Mouse (Mus musculus): ENCODE results near the gene Tbk1. TPM values are rescaled to one million over a fixed set of nuclear protein-coding genes. Genes with fewer than 3 reads are reported as not detected.

Gene Tbk1
- polyA plus RNA-seq (2015; fragmentation: Nextera tagmentation; extraction: Ambion mirVana) = 29.8 and 31.9 TPM in 2 replicates

DNA sequence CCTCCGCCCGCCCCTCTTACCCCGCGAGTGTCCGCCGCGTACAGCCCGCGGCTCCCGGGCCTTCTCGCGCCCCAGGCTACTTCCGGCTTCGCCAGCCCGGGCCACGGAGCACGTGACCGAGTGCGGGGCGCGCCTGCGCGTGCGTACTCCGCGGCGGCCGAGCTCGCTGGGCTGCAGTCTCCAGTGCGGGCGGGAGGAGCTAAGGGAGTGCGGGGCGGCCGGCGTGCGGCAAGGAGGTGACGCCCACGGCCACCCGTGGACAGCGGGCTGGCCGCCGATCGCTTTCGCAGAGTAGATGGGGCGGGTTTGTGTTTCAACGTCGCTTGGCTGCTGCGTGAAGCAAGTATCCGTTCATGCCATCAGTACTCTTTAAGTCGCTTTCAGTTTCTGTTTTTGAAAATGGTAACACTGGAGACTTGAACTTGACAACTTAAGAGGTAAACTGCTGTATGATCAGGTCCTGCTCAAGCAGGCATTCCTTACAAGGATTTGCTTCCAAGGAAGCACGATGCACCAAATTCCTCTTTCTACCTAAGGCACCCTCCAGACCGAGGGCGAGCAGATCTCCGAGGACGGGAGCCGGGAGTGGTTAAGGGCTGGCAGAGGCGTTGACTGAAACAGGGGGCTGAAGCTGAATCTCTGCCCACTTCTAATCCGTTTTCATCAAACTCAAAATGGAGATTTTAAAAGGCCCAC, at the start of gene Tbk1:
Tbk1 (minus strand) TSS at position 113 of the 696 bp plus-strand sequence.
- H3K4me1 ChIP-seq (ENCODE audit: control insufficient read depth, insufficient read depth, low read depth, low read length) = peaks cover 11% of the 10 kb centered on the region
- peak within 1 kb of the TSS; percentile 84 for H3K4me2 ChIP-seq (ENCODE audit: low read length)
- H3K27me3 ChIP-seq (replicated peaks; ENCODE audit: control insufficient read depth, insufficient read depth, low read length) = no peaks in the 10 kb centered on the region
- no peaks in the 10 kb centered on the region for H3K9me3 ChIP-seq (ENCODE audit: control insufficient read depth, low read length)
- WGBS = under 1% methylated on average over 48 of the region's 58 CpGs
- peaks cover 17% of the 10 kb centered on the region for H3K36me3 ChIP-seq (ENCODE audit: control insufficient read depth, insufficient read depth, low read length)
- H3K9ac ChIP-seq (ENCODE audit: low read depth, low read length) = peak within 1 kb of the TSS; percentile 90
- H3K4me3 ChIP-seq (ENCODE audit: low read length) = peak within 1 kb of the TSS; percentile 91
- peak within 1 kb of the TSS; percentile 65 for H3K27ac ChIP-seq (ENCODE audit: low read depth, low read length)
- ATAC-seq = peak; percentile 98

- ATAC-seq = no peak
- Histone ChIP-seq H3K9ac (ENCODE audit: low read depth, low read length) (no peak overlapping the region), H3K27me3 (replicated peaks; ENCODE audit: control insufficient read depth, insufficient read depth, low read length) (0 out of 2 replicates have a peak, but pooled peaks cover 2% of the 10 kb centered on the region), H3K4me3 (ENCODE audit: low read length) (no peak overlapping the region), H3K9me3 (ENCODE audit: control insufficient read depth, low read length) (no peaks in the 10 kb centered on the region), H3K4me2 (ENCODE audit: low read length) (no peak overlapping the region), H3K36me3 (ENCODE audit: control insufficient read depth, insufficient read depth, low read length) (no peaks in the 10 kb centered on the region), H3K27ac (ENCODE audit: low read depth, low read length) (no peak overlapping the region), H3K4me1 (ENCODE audit: control insufficient read depth, insufficient read depth, low read depth, low read length) (peaks cover 5% of the 10 kb centered on the region)
- 92% methylated on average over 6 of the region's 6 CpGs for WGBS
Measured at GRCm38 (mm10) chr10:121636276-121636675, 49.7 kb upstream of the Tbk1 start.

GRCm38 (mm10) chr10:121634159-121634558, 47.6 kb upstream of the Tbk1 start:
- no peak for ATAC-seq
- H3K4me3 ChIP-seq (ENCODE audit: low read length) = no peak overlapping the region
- H3K4me1 ChIP-seq (ENCODE audit: control insufficient read depth, insufficient read depth, low read depth, low read length) = no peaks in the 10 kb centered on the region
- H3K4me2 ChIP-seq (ENCODE audit: low read length) = no peak overlapping the region
- no peak overlapping the region for H3K9ac ChIP-seq (ENCODE audit: low read depth, low read length)
- H3K27me3 ChIP-seq (replicated peaks; ENCODE audit: control insufficient read depth, insufficient read depth, low read length) = no peaks in the 10 kb centered on the region
- H3K9me3 ChIP-seq (ENCODE audit: control insufficient read depth, low read length) = no peaks in the 10 kb centered on the region
- 50% methylated on average over 1 of the region's 1 CpGs for WGBS
- H3K36me3 ChIP-seq (ENCODE audit: control insufficient read depth, insufficient read depth, low read length) = no peaks in the 10 kb centered on the region
- H3K27ac ChIP-seq (ENCODE audit: low read depth, low read length) = no peak overlapping the region

GRCm38 (mm10) chr10:121628561-121629040, 42.0 kb upstream of the Tbk1 start:
- ATAC-seq = no peak
- Histone ChIP-seq H3K9me3 (ENCODE audit: control insufficient read depth, low read length) (no peaks in the 10 kb centered on the region), H3K4me1 (ENCODE audit: control insufficient read depth, insufficient read depth, low read depth, low read length) (peaks cover 14% of the 10 kb centered on the region), H3K4me3 (ENCODE audit: low read length) (no peak overlapping the region), H3K4me2 (ENCODE audit: low read length) (no peak overlapping the region), H3K9ac (ENCODE audit: low read depth, low read length) (no peak overlapping the region), H3K27ac (ENCODE audit: low read depth, low read length) (no peak overlapping the region), H3K36me3 (ENCODE audit: control insufficient read depth, insufficient read depth, low read length) (no peaks in the 10 kb centered on the region), H3K27me3 (replicated peaks; ENCODE audit: control insufficient read depth, insufficient read depth, low read length) (no peaks in the 10 kb centered on the region)
- 89% methylated on average over 6 of the region's 6 CpGs for WGBS

GRCm38 (mm10) chr10:121627216-121627852, 40.7 kb upstream of the Tbk1 start:
- ATAC-seq = no peak
- WGBS = 87% methylated on average over 10 of the region's 10 CpGs
- Histone ChIP-seq H3K9me3 (ENCODE audit: control insufficient read depth, low read length) (no peaks in the 10 kb centered on the region), H3K27ac (ENCODE audit: low read depth, low read length) (no peak overlapping the region), H3K4me3 (ENCODE audit: low read length) (no peak overlapping the region), H3K4me1 (ENCODE audit: control insufficient read depth, insufficient read depth, low read depth, low read length) (peaks cover 14% of the 10 kb centered on the region), H3K27me3 (replicated peaks; ENCODE audit: control insufficient read depth, insufficient read depth, low read length) (no peaks in the 10 kb centered on the region), H3K4me2 (ENCODE audit: low read length) (no peak overlapping the region), H3K36me3 (ENCODE audit: control insufficient read depth, insufficient read depth, low read length) (no peaks in the 10 kb centered on the region), H3K9ac (ENCODE audit: low read depth, low read length) (no peak overlapping the region)

DNA sequence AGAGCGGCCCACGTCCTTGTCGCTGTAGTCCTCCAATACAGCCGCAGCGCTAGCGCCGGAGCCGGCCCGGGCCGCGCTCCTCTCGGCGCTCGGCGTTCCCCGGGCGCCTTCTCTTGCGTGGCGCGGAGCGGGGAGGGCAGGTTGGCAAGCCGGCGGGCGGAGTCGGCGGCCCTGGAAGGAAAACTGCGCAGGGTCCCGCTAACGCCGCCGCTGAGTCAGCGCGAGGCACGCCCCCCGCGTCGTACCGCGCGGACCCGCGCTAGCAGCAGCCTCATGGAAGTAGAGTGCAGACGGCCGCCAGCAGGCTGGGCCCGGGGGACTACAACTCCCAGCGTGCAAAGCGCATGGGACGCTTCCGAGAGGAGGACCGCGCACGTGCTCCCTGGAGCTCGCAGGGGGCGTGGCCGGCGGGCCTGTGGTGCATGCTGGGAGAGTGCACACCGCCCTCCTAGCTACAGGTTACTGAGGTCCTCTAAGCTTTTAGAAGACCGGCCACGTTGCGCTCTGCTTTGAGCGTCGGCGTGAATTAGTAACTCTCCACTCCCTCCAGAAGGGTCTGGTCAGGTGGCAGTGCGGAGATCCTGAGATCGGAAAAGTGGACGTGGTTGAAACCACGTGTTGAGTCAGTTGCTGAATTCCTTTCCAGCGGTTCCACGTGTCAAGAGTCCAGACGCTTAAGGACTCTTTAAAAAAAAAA, 39.7 kb upstream of the Tbk1 start, which contains the start of gene Xpot:
Xpot (minus strand) TSS at position 147 of the 697 bp plus-strand sequence.
- peak; percentile 100 for ATAC-seq
- Histone ChIP-seq H3K27ac (ENCODE audit: low read depth, low read length) (peak within 1 kb of the TSS; percentile 94), H3K4me3 (ENCODE audit: low read length) (peak within 1 kb of the TSS; percentile 68), H3K36me3 (ENCODE audit: control insufficient read depth, insufficient read depth, low read length) (peaks cover 4% of the 10 kb centered on the region), H3K27me3 (replicated peaks; ENCODE audit: control insufficient read depth, insufficient read depth, low read length) (no peaks in the 10 kb centered on the region), H3K4me1 (ENCODE audit: control insufficient read depth, insufficient read depth, low read depth, low read length) (peaks cover 14% of the 10 kb centered on the region), H3K9me3 (ENCODE audit: control insufficient read depth, low read length) (no peaks in the 10 kb centered on the region), H3K4me2 (ENCODE audit: low read length) (peak within 1 kb of the TSS; percentile 78), H3K9ac (ENCODE audit: low read depth, low read length) (peak within 1 kb of the TSS; percentile 91)
- under 1% methylated on average over 70 of the region's 70 CpGs for WGBS

GRCm38 (mm10) chr10:121625407-121626185, 39.0 kb upstream of the Tbk1 start:
- H3K27ac ChIP-seq (ENCODE audit: low read depth, low read length) = peak overlapping the region; percentile 94
- no peak for ATAC-seq
- H3K4me1 ChIP-seq (ENCODE audit: control insufficient read depth, insufficient read depth, low read depth, low read length) = peaks cover 14% of the 10 kb centered on the region
- peaks cover 4% of the 10 kb centered on the region for H3K36me3 ChIP-seq (ENCODE audit: control insufficient read depth, insufficient read depth, low read length)
- H3K4me2 ChIP-seq (ENCODE audit: low read length) = peak overlapping the region; percentile 78
- no peaks in the 10 kb centered on the region for H3K9me3 ChIP-seq (ENCODE audit: control insufficient read depth, low read length)
- H3K4me3 ChIP-seq (ENCODE audit: low read length) = peak overlapping the region; percentile 68
- H3K9ac ChIP-seq (ENCODE audit: low read depth, low read length) = peak overlapping the region; percentile 91
- under 1% methylated on average over 41 of the region's 41 CpGs for WGBS
- no peaks in the 10 kb centered on the region for H3K27me3 ChIP-seq (replicated peaks; ENCODE audit: control insufficient read depth, insufficient read depth, low read length)

GRCm38 (mm10) chr10:121625006-121625405, 38.4 kb upstream of the Tbk1 start:
- Histone ChIP-seq H3K4me1 (ENCODE audit: control insufficient read depth, insufficient read depth, low read depth, low read length) (peaks cover 14% of the 10 kb centered on the region), H3K27ac (ENCODE audit: low read depth, low read length) (no peak overlapping the region), H3K27me3 (replicated peaks; ENCODE audit: control insufficient read depth, insufficient read depth, low read length) (no peaks in the 10 kb centered on the region), H3K9me3 (ENCODE audit: control insufficient read depth, low read length) (no peaks in the 10 kb centered on the region), H3K36me3 (ENCODE audit: control insufficient read depth, insufficient read depth, low read length) (peaks cover 4% of the 10 kb centered on the region), H3K9ac (ENCODE audit: low read depth, low read length) (peak overlapping the region; percentile 91), H3K4me3 (ENCODE audit: low read length) (peak overlapping the region; percentile 68), H3K4me2 (ENCODE audit: low read length) (peak overlapping the region; percentile 78)
- WGBS = 20% methylated on average over 9 of the region's 9 CpGs
- ATAC-seq = no peak

All from hindbrain, embryonic 16.5 days (tissue).